Mouse (Mus musculus) v-Abl transformed pro-B cells (cell line): ENCODE results near the gene Ngdn.

ENCODE experiments used
- in situ Hi-C, 2 experiments: fragments of 400-800 bp; cut with MboI; formaldehyde crosslinking; loops; one replicate each; pipeline ENCODE4 v1.15.1; 2025; ENCODE audit not compliant: unreplicated experiment in 2 of 2

The Ngdn gene

GRCm38 (mm10) chr14:55064481-55065370 is 49.5 kb downstream of the Ngdn start:
- in situ Hi-C loops: no loop called here

DNA sequence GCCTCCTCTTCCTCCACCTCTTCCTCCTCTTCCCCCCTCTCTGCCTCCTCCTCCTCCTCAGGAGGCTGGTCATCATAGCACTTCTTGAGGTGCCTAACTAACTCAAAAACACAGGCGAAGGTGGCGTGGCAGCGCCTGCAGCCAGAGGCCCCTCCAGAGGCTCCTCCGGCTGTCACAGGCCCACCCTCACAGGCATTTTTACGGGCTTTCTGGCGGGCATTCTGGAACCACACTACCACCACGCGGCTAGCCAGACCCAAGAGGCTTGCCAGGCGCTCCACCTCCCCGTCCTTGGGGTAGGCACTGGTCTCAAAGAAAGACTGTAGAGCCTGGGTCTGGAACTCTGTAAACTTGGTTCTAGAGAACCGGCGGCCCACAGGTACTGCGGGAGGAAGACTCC is 50.1 kb downstream of the Ngdn start:
- in situ Hi-C loops: no loop called here

GRCm38 (mm10) chr14:55066042-55066441 is 50.8 kb downstream of the Ngdn start:
- in situ Hi-C loops: no loop called here

GRCm38 (mm10) chr14:55071756-55072155 is 56.5 kb downstream of the Ngdn start:
- in situ Hi-C loops: loop anchor here in 1 of 2 experiments (10.0 kb wide), 1 partner anchor 227 kb away; no protein-coding TSS in a partner anchor
